Mouse (Mus musculus): ENCODE measurements around the gene Rpl5. TPM values are rescaled to one million over a fixed set of nuclear protein-coding genes. Genes with fewer than 3 reads are reported as not detected.
"Not testable (repeated sequence)": the region's sequence is repeated elsewhere in the genome, so short reads cannot be mapped to it uniquely, and the experiment has no call there.

Gene Rpl5
- polyA plus RNA-seq, 1 experiment from 2014 or later: 91.0 TPM

DNA sequence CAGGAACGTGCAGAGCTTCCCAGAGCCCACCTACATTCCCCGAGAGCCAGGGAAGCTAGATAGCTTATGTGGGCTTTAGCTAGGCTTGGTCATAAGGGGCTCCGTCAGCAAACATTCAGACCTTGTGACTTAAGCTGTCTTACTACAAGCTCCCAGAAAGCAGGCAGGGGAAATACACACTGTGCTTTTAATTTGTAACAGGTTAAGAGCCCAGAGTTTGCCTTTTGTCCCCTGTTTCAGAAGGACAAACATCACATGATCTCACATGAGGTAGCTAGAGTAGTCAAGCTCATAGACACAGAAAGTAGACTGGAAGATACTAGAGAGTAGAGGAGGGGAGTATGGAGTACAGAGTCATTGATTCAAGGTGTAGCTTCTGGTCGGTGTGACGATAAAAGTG is 19.6 kb upstream of the Rpl5 start:
- Histone ChIP-seq H3K36me3 (ENCODE audit: control insufficient read depth, insufficient read depth, low read length) (no peaks in the 10 kb centered on the region), H3K27ac (replicated peaks; ENCODE audit: low read depth, low read length) (no peak overlapping the region), H3K9me3 (ENCODE audit: control insufficient read depth, low read length) (no peaks in the 10 kb centered on the region), H3K9ac (ENCODE audit: low read length) (no peak overlapping the region), H3K4me3 (ENCODE audit: low read depth, low read length) (no peak overlapping the region), H3K4me2 (ENCODE audit: low read depth, severe bottlenecking) (no peak overlapping the region), H3K4me1 (ENCODE audit: control insufficient read depth, insufficient read depth, low read length) (no peaks in the 10 kb centered on the region), H3K27me3 (ENCODE audit: control insufficient read depth, insufficient read depth, low read length) (no peaks in the 10 kb centered on the region)
- 73% methylated on average over 5 of the region's 5 CpGs for WGBS
- no peak for DNase-seq (ENCODE audit: low spot score)
- ATAC-seq (ENCODE audit: insufficient number of reproducible peaks, low FRiP score, low TSS enrichment, low read depth): no peak

GRCm38 (mm10) chr5:107889994-107890888 is 10.1 kb upstream of the Rpl5 start:
- Histone ChIP-seq H3K9ac (ENCODE audit: low read length) (no peak overlapping the region; the same call in 1 of the 2 replicates), H3K9me3 (ENCODE audit: control insufficient read depth, low read length) (no peaks in the 10 kb centered on the region), H3K36me3 (ENCODE audit: control insufficient read depth, insufficient read depth, low read length) (no peaks in the 10 kb centered on the region), H3K4me1 (ENCODE audit: control insufficient read depth, insufficient read depth, low read length) (no peaks in the 10 kb centered on the region), H3K27ac (replicated peaks; ENCODE audit: low read depth, low read length) (no peak overlapping the region), H3K4me2 (ENCODE audit: low read depth, severe bottlenecking) (no peak overlapping the region), H3K4me3 (ENCODE audit: low read depth, low read length) (no peak overlapping the region), H3K27me3 (ENCODE audit: control insufficient read depth, insufficient read depth, low read length) (no peaks in the 10 kb centered on the region)
- DNase-seq (ENCODE audit: low spot score) (no peak), ATAC-seq (ENCODE audit: insufficient number of reproducible peaks, low FRiP score, low TSS enrichment, low read depth) (no peak)
- 63% methylated on average over 9 of the region's 9 CpGs for WGBS

DNA sequence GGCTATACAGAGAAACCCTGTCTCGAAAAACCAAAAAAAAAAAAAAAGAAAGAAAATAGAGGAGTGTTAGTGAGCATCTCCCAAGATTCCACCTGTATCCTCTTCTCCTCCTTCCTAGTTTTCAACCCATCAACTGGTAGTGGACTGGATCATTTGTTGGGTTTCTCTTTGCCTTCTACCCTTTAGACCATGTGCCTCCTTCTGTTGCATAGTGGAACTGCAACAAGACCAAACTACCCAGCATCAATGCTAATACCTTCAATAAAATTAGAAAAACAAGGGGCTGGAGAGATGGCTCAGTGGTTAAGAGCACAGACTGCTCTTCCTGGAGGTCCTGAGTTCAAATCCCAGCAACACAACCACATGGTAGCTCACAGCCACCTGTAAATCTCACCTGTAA is 8.8 kb upstream of the Rpl5 start:
- not testable (repeated sequence) for H3K4me3 ChIP-seq (ENCODE audit: low read depth, low read length); H3K36me3 ChIP-seq (ENCODE audit: control insufficient read depth, insufficient read depth, low read length); H3K9ac ChIP-seq (ENCODE audit: low read length); H3K27me3 ChIP-seq (ENCODE audit: control insufficient read depth, insufficient read depth, low read length); H3K4me2 ChIP-seq (ENCODE audit: low read depth, severe bottlenecking); ATAC-seq (ENCODE audit: insufficient number of reproducible peaks, low FRiP score, low TSS enrichment, low read depth); H3K27ac ChIP-seq (replicated peaks; ENCODE audit: low read depth, low read length); H3K9me3 ChIP-seq (ENCODE audit: control insufficient read depth, low read length); H3K4me1 ChIP-seq (ENCODE audit: control insufficient read depth, insufficient read depth, low read length); DNase-seq (ENCODE audit: low spot score)
- WGBS: no CpG with 5 or more reads among the region's 1 CpGs

GRCm38 (mm10) chr5:107894676-107895075 is 5.6 kb upstream of the Rpl5 start:
- no peak for ATAC-seq (ENCODE audit: insufficient number of reproducible peaks, low FRiP score, low TSS enrichment, low read depth)
- Histone ChIP-seq H3K9ac (ENCODE audit: low read length) (no peak overlapping the region), H3K27ac (replicated peaks; ENCODE audit: low read depth, low read length) (no peak overlapping the region), H3K4me2 (ENCODE audit: low read depth, severe bottlenecking) (no peak overlapping the region), H3K4me1 (ENCODE audit: control insufficient read depth, insufficient read depth, low read length) (no peaks in the 10 kb centered on the region), H3K27me3 (ENCODE audit: control insufficient read depth, insufficient read depth, low read length) (no peaks in the 10 kb centered on the region), H3K36me3 (ENCODE audit: control insufficient read depth, insufficient read depth, low read length) (no peaks in the 10 kb centered on the region), H3K9me3 (ENCODE audit: control insufficient read depth, low read length) (no peaks in the 10 kb centered on the region), H3K4me3 (ENCODE audit: low read depth, low read length) (no peak overlapping the region)
- WGBS: 77% methylated on average over 7 of the region's 7 CpGs
- DNase-seq (ENCODE audit: low spot score): no peak

DNA sequence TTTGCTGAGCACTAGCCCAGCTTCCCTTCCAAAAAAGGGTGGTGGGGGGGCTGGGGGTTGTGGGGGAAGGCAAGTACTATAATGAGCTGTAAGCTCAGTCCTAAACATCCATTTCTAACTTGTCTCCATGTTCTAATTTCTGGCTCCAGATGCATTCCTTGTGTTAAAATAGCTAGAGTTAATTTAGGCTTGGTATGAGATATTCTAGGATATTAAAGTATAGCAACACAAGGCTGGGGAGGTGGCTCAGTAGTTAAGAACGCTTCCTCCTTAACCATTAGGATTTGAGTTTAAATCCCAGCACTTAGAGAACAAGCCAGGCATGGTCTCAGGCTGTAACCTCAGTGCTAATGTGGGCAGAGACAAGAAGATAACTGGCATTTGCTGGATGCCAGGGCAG is 4.0 kb upstream of the Rpl5 start:
- H3K9ac ChIP-seq (ENCODE audit: low read length): no peak overlapping the region
- no peaks in the 10 kb centered on the region for H3K36me3 ChIP-seq (ENCODE audit: control insufficient read depth, insufficient read depth, low read length)
- no peak overlapping the region for H3K27ac ChIP-seq (replicated peaks; ENCODE audit: low read depth, low read length)
- H3K4me1 ChIP-seq (ENCODE audit: control insufficient read depth, insufficient read depth, low read length): no peaks in the 10 kb centered on the region
- no peak overlapping the region for H3K4me2 ChIP-seq (ENCODE audit: low read depth, severe bottlenecking)
- no peaks in the 10 kb centered on the region for H3K27me3 ChIP-seq (ENCODE audit: control insufficient read depth, insufficient read depth, low read length)
- 67% methylated on average over 1 of the region's 1 CpGs for WGBS
- H3K4me3 ChIP-seq (ENCODE audit: low read depth, low read length): no peak overlapping the region
- ATAC-seq (ENCODE audit: insufficient number of reproducible peaks, low FRiP score, low TSS enrichment, low read depth) (no peak), DNase-seq (ENCODE audit: low spot score) (no peak)
- H3K9me3 ChIP-seq (ENCODE audit: control insufficient read depth, low read length): no peaks in the 10 kb centered on the region

DNA sequence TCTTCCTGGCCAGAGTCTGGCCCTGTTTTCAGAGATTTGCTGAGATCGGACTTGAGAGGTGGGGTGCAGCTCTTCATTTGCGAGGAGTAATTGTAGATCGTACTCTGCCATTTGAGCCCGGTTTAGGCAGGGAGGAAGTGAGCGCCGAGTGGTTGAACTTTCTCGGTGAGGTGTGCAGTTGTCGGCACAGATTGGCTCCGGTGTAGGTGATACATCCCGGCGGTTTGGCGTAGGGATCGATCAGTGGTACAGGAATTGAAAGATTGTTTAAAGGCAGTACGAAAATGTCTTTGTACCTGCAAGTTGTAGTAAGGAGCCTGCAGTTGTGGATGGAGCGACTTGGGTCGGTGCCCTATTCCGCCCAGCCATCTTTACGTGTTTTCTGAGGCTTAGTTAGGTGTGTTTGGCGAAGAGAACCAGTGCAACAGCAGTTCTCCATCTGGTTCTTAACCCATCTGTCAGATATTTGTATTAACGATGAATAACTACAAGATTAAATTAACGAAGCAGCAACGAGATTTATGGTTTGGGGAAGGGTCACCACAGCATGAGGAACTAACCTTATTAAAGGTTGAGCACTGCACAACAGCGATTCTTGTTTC is 813 bp downstream of the Rpl5 start:
- H3K4me1 ChIP-seq (ENCODE audit: control insufficient read depth, insufficient read depth, low read length): 0 out of 2 replicates have a peak, but pooled peaks cover 3% of the 10 kb centered on the region
- no peaks in the 10 kb centered on the region for H3K27me3 ChIP-seq (ENCODE audit: control insufficient read depth, insufficient read depth, low read length)
- ATAC-seq (ENCODE audit: insufficient number of reproducible peaks, low FRiP score, low TSS enrichment, low read depth) (peak; percentile 4; the same call in 1 of the 2 replicates), DNase-seq (ENCODE audit: low spot score) (no peak)
- H3K36me3 ChIP-seq (ENCODE audit: control insufficient read depth, insufficient read depth, low read length): peaks cover 10% of the 10 kb centered on the region; the same call in 1 of the 2 replicates
- under 1% methylated on average over 23 of the region's 23 CpGs for WGBS
- peak overlapping the region; percentile 72 for H3K4me2 ChIP-seq (ENCODE audit: low read depth, severe bottlenecking)
- H3K9ac ChIP-seq (ENCODE audit: low read length): peak overlapping the region; percentile 83
- peak overlapping the region; percentile 4; the same call in 1 of the 2 replicates for H3K27ac ChIP-seq (replicated peaks; ENCODE audit: low read depth, low read length)
- H3K9me3 ChIP-seq (ENCODE audit: control insufficient read depth, low read length): no peaks in the 10 kb centered on the region
- peak overlapping the region; percentile 76 for H3K4me3 ChIP-seq (ENCODE audit: low read depth, low read length)

GRCm38 (mm10) chr5:107904325-107904724 is 4.0 kb downstream of the Rpl5 start:
- Histone ChIP-seq H3K27me3 (ENCODE audit: control insufficient read depth, insufficient read depth, low read length) (no peaks in the 10 kb centered on the region), H3K4me2 (ENCODE audit: low read depth, severe bottlenecking) (no peak overlapping the region), H3K9ac (ENCODE audit: low read length) (no peak overlapping the region), H3K27ac (replicated peaks; ENCODE audit: low read depth, low read length) (no peak overlapping the region), H3K9me3 (ENCODE audit: control insufficient read depth, low read length) (no peaks in the 10 kb centered on the region), H3K4me1 (ENCODE audit: control insufficient read depth, insufficient read depth, low read length) (0 out of 2 replicates have a peak, but pooled peaks cover 3% of the 10 kb centered on the region), H3K36me3 (ENCODE audit: control insufficient read depth, insufficient read depth, low read length) (peaks cover 26% of the 10 kb centered on the region; the same call in 1 of the 2 replicates), H3K4me3 (ENCODE audit: low read depth, low read length) (no peak overlapping the region)
- ATAC-seq (ENCODE audit: insufficient number of reproducible peaks, low FRiP score, low TSS enrichment, low read depth) (no peak), DNase-seq (ENCODE audit: low spot score) (no peak)
- WGBS: 84% methylated on average over 3 of the region's 3 CpGs

DNA sequence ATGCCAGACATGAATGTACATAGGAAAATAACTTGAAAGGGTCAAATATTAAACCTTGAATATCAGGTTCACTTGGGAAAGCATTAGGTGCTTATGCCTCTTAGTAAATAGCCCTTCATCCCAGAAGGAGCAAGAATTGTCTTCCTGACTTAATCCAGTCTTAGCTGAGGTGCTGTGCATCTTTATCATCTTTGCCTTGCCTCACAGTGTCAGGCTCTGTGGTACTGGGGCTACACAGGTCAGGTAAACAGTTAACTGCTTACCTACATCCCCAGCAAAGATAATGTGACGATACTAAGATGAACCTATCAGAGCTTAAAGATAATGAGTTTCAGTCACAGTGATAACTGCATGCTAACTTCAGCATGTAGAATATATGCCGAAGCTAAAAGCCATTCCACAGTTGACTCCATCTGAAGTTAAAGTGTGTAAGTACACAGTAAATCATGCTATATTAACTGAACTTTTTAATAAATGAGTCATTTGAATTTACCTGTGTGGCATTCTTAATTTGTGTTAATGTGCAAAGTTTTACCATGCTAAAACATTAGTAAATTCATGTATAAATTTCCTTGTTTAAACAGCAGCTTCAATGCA is 8.3 kb downstream of the Rpl5 start:
- DNase-seq (ENCODE audit: low spot score) (no peak), ATAC-seq (ENCODE audit: insufficient number of reproducible peaks, low FRiP score, low TSS enrichment, low read depth) (no peak)
- Histone ChIP-seq H3K9me3 (ENCODE audit: control insufficient read depth, low read length) (no peaks in the 10 kb centered on the region), H3K4me2 (ENCODE audit: low read depth, severe bottlenecking) (no peak overlapping the region), H3K4me1 (ENCODE audit: control insufficient read depth, insufficient read depth, low read length) (no peaks in the 10 kb centered on the region), H3K36me3 (ENCODE audit: control insufficient read depth, insufficient read depth, low read length) (peaks cover 20% of the 10 kb centered on the region; the same call in 1 of the 2 replicates), H3K27ac (replicated peaks; ENCODE audit: low read depth, low read length) (no peak overlapping the region), H3K9ac (ENCODE audit: low read length) (no peak overlapping the region), H3K27me3 (ENCODE audit: control insufficient read depth, insufficient read depth, low read length) (no peaks in the 10 kb centered on the region), H3K4me3 (ENCODE audit: low read depth, low read length) (no peak overlapping the region)
- WGBS: 92% methylated on average over 2 of the region's 2 CpGs

Data from limb, embryonic 11.5 days (tissue).